Mouse (Mus musculus) thymus, adult 2 months (tissue): ENCODE results near the gene Prrt1. TPM values are rescaled to one million over a fixed set of nuclear protein-coding genes. Genes with fewer than 3 reads are reported as not detected.

ENCODE experiments used
- DNase-seq: peaks from one replicate; pipeline ENCODE4 v3.0.0; 2021
- H3K27ac ChIP-seq: fragments of 200-500 bp; 2 replicates; pipeline ENCODE4 v1.5.1; 2012; ENCODE audit warnings: low read length, control low read depth; ENCODE audit not compliant: control insufficient read depth, insufficient read depth
- H3K27me3 ChIP-seq: fragments of 200-500 bp; 2 replicates; pipeline ENCODE4 v1.6.1; 2012; ENCODE audit warnings: mild to moderate bottlenecking, low read length, moderate library complexity, mixed read lengths; ENCODE audit not compliant: control insufficient read depth, insufficient read depth
- H3K36me3 ChIP-seq: fragments of 200-500 bp; 2 replicates; pipeline ENCODE4 v1.6.1; 2012; ENCODE audit warnings: mild to moderate bottlenecking, low read length, moderate library complexity; ENCODE audit not compliant: control insufficient read depth, insufficient read depth
- H3K4me1 ChIP-seq: fragments of 200-500 bp; replicated peaks from 2 replicates; pipeline ENCODE4 v1.6.1; 2012; ENCODE audit warnings: low read length; ENCODE audit not compliant: control insufficient read depth, insufficient read depth
- H3K4me3 ChIP-seq: fragments of 200-500 bp; 2 replicates; pipeline ENCODE4 v1.5.1; 2012; ENCODE audit warnings: mild to moderate bottlenecking, low read length, control low read depth, moderate library complexity; ENCODE audit not compliant: control insufficient read depth, insufficient read depth
- CTCF ChIP-seq: fragments of 200-500 bp; IDR thresholded peaks from 2 replicates; pipeline ENCODE4 v1.5.1; 2012; ENCODE audit warnings: mild to moderate bottlenecking, control low read depth, low read length, moderate library complexity, borderline replicate concordance; ENCODE audit not compliant: control insufficient read depth, poor library complexity, insufficient read depth; ENCODE audit errors: extremely low read depth
- POLR2A ChIP-seq: fragments of 200-500 bp; IDR thresholded peaks from 2 replicates; pipeline ENCODE4 v1.6.1; 2012; ENCODE audit warnings: mild to moderate bottlenecking, low read length, control low read depth, moderate library complexity; ENCODE audit not compliant: control insufficient read depth, poor library complexity, insufficient read depth; ENCODE audit errors: extremely low read depth
- WGBS: fragments of 180-500 bp; shearing (Covaris S2); methylation state at CpG from one replicate; pipeline ENCODE4 v1.1.7; 2018; 5-methylcytosine and 5-hydroxymethylcytosine counted together
- polyA plus RNA-seq: library from polyadenylated mRNA; depleted of rRNA; stranded (reverse); fragments of >200 nt; gene quantifications from 2 replicates; pipeline ENCODE4 v1.2.3, GENCODE M21; 2012

Gene Prrt1
- polyA plus RNA-seq, 1 experiment, result 361 TPM

- H3K27ac ChIP-seq, result no peak overlapping the region
- H3K4me3 ChIP-seq, result no peak overlapping the region
- no peak for DNase-seq
- no peaks in the 10 kb centered on the region for H3K36me3 ChIP-seq
- no peaks in the 10 kb centered on the region for H3K4me1 ChIP-seq
- peaks cover 7% of the 10 kb centered on the region; the same call in 1 of the 2 replicates for H3K27me3 ChIP-seq
- 23% methylated on average over 93 of the region's 93 CpGs for WGBS
- no peak for TF ChIP-seq POLR2A
- TF ChIP-seq CTCF, result no peak
Measured at GRCm38 (mm10) chr17:34671151-34672066, 42.1 kb downstream of the Prrt1 start.

- no peak for DNase-seq
- no peak overlapping the region for H3K27ac ChIP-seq
- H3K4me1 ChIP-seq, result no peaks in the 10 kb centered on the region
- no peaks in the 10 kb centered on the region for H3K36me3 ChIP-seq
- WGBS, result 38% methylated on average over 49 of the region's 49 CpGs
- no peak overlapping the region for H3K4me3 ChIP-seq
- H3K27me3 ChIP-seq, result peaks cover 7% of the 10 kb centered on the region; the same call in 1 of the 2 replicates
- TF ChIP-seq POLR2A, result no peak
- TF ChIP-seq CTCF, result no peak
Measured at GRCm38 (mm10) chr17:34672246-34672792, 43.0 kb downstream of the Prrt1 start.

- TF ChIP-seq POLR2A (no peak), CTCF (no peak)
- Histone ChIP-seq H3K27me3 (peaks cover 7% of the 10 kb centered on the region; the same call in 1 of the 2 replicates), H3K4me1 (no peaks in the 10 kb centered on the region), H3K27ac (no peak overlapping the region), H3K4me3 (no peak overlapping the region), H3K36me3 (no peaks in the 10 kb centered on the region)
- 92% methylated on average over 7 of the region's 7 CpGs for WGBS
- no peak for DNase-seq
Measured at GRCm38 (mm10) chr17:34673139-34673538, 43.8 kb downstream of the Prrt1 start.

GRCm38 (mm10) chr17:34674524-34675204, 45.3 kb downstream of the Prrt1 start:
- TF ChIP-seq POLR2A (no peak), CTCF (no peak)
- Histone ChIP-seq H3K27me3 (peaks cover 7% of the 10 kb centered on the region; the same call in 1 of the 2 replicates), H3K27ac (no peak overlapping the region), H3K4me1 (no peaks in the 10 kb centered on the region), H3K36me3 (no peaks in the 10 kb centered on the region), H3K4me3 (no peak overlapping the region)
- no peak for DNase-seq
- WGBS, result 69% methylated on average over 11 of the region's 11 CpGs

DNA sequence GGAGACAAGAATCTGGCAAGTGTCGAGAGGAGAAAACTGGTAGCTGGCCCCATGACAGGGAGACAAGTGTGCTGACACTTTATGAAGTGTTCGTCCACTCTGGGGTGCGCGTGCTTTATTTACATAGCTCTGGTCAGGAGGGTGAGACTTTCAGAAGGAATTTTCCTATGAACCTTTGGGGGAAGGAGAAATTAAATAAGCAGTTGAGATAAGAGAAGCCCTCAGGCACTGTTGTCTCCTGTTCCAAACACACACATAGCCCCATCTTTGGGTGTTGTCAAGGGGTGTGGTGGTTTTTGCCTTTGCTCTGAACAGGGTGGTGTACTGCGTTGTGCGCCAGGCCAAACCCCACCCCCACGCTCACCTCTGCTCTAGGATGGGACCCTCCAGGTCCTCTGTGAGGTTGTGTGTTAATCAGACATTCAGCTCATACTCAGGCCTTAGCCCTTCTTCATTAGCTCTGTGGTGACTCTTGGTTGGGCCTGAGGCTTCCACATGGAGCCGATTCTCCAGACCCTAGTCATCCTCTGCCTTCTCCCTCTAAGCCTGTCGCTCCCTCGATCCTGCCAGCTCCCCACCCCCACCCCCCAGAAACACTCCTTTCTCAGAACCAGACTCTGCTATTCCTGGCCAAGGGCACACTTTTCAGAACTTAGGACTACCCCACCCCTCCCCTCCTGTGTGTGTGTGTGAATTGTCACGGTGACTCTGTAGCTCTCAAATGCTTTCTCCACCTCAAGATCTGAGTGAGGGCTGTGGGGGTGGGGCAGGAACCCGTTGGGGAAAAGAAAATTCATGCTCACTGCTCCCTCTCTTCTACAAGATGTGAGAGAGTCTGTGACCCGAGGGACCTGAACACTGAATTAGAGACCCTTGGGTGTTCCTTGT, 46.1 kb downstream of the Prrt1 start:
- TF ChIP-seq CTCF, result no peak
- no peak for TF ChIP-seq POLR2A
- no peak overlapping the region for H3K4me3 ChIP-seq
- 75% methylated on average over 13 of the region's 13 CpGs for WGBS
- H3K27me3 ChIP-seq, result peaks cover 7% of the 10 kb centered on the region; the same call in 1 of the 2 replicates
- DNase-seq, result no peak
- H3K36me3 ChIP-seq, result no peaks in the 10 kb centered on the region
- no peak overlapping the region for H3K27ac ChIP-seq
- no peaks in the 10 kb centered on the region for H3K4me1 ChIP-seq
